Mouse (Mus musculus) adrenal gland, postnatal 10 days (tissue): ENCODE measurements around the gene Apobr. TPM values are rescaled to one million over a fixed set of nuclear protein-coding genes. Genes with fewer than 3 reads are reported as not detected.

Experiments used
- DNase-seq: peaks from one replicate; pipeline ENCODE4 v3.0.0; 2021; ENCODE audit warnings: mixed read lengths
- long read RNA-seq, 2 experiments: library from polyadenylated mRNA; stranded (forward); transcript quantifications; one replicate each; pipeline ENCODE4 v2.0.0; 2021
- total RNA-seq, 2 experiments: library from RNA; stranded (reverse); gene quantifications; 2 replicates each; pipeline ENCODE4 v1.2.3; 2021

Apobr gene
- total RNA-seq = 1 to 10 TPM; 2.1 to 2.2 TPM
- long read RNA-seq, experiment 1, partial matches to known transcripts = 2 of 3 reads
- long read RNA-seq, experiment 1, other reads (novel, unspliced or antisense) = 0 of 3 reads
- long read RNA-seq, experiment 2, partial matches to known transcripts = 3 of 4 reads
- long read RNA-seq, experiment 2, other reads (novel, unspliced or antisense) = 1 of 4 reads

GRCm38 (mm10) chr7:126584506-126584977 lies at the start of gene Apobr:
TSS of gene Apobr (plus strand) at chr7:126584942.
- DNase-seq = no peak

GRCm38 (mm10) chr7:126535766-126536165 lies 49.0 kb upstream of the Apobr start:
- DNase-seq = peak; percentile 44

- DNase-seq = no peak
Measured at GRCm38 (mm10) chr7:126536466-126536865, 48.3 kb upstream of the Apobr start.

GRCm38 (mm10) chr7:126537820-126538585 lies 46.7 kb upstream of the Apobr start:
- no peak for DNase-seq

GRCm38 (mm10) chr7:126541661-126542060 lies 43.1 kb upstream of the Apobr start:
- DNase-seq = no peak

GRCm38 (mm10) chr7:126545631-126546030 lies 39.1 kb upstream of the Apobr start:
- no peak for DNase-seq

- no peak for DNase-seq
Measured at GRCm38 (mm10) chr7:126554796-126555195, 29.9 kb upstream of the Apobr start.

- DNase-seq = no peak
Measured at GRCm38 (mm10) chr7:126556635-126557034, 28.1 kb upstream of the Apobr start.

- DNase-seq = peak; percentile 56
Measured at GRCm38 (mm10) chr7:126565693-126566092, 19.0 kb upstream of the Apobr start.

- DNase-seq = peak; percentile 88
Measured at GRCm38 (mm10) chr7:126566094-126566765, 18.5 kb upstream of the Apobr start, which contains the start of gene Eif3c. TSS of gene Eif3c (minus strand) at chr7:126566411.

- DNase-seq = peak; percentile 69
Measured at GRCm38 (mm10) chr7:126576946-126577345, 7.8 kb upstream of the Apobr start.

GRCm38 (mm10) chr7:126579172-126579571 lies 5.6 kb upstream of the Apobr start:
- peak; percentile 57 for DNase-seq

GRCm38 (mm10) chr7:126581661-126582060 lies 3.1 kb upstream of the Apobr start:
- no peak for DNase-seq

- DNase-seq = peak; percentile 56
Measured at GRCm38 (mm10) chr7:126582759-126583158, 2.0 kb upstream of the Apobr start.

GRCm38 (mm10) chr7:126583251-126583709 lies 1.5 kb upstream of the Apobr start:
- DNase-seq = peak; percentile 92

- peak; percentile 35 for DNase-seq
Measured at GRCm38 (mm10) chr7:126583761-126584160, 981 bp upstream of the Apobr start.

GRCm38 (mm10) chr7:126585717-126586116 lies 975 bp downstream of the Apobr start, which contains the start of gene Cln3:
TSS of gene Cln3 (minus strand) at chr7:126585817.
- no peak for DNase-seq

GRCm38 (mm10) chr7:126586839-126587238 lies 2.1 kb downstream of the Apobr start:
- DNase-seq = peak; percentile 52

- DNase-seq = peak; percentile 78
Measured at GRCm38 (mm10) chr7:126587779-126588178, 3.0 kb downstream of the Apobr start.

GRCm38 (mm10) chr7:126594862-126595561 lies 10.3 kb downstream of the Apobr start, which contains the start of gene Il27:
TSS of gene Il27 (minus strand) at chr7:126594941.
- DNase-seq = no peak

- DNase-seq = no peak
Measured at GRCm38 (mm10) chr7:126595890-126596289, 11.1 kb downstream of the Apobr start.

- no peak for DNase-seq
Measured at GRCm38 (mm10) chr7:126596414-126596813, 11.7 kb downstream of the Apobr start.
